Mouse (Mus musculus) hematopoietic stem cell, adult 5-6 weeks (primary cell): ENCODE results near the gene Nepn. TPM values are rescaled to one million over a fixed set of nuclear protein-coding genes. Genes with fewer than 3 reads are reported as not detected.

Experiments
- ATAC-seq, 2 experiments: fragments of 125-278 bp in 1 of 2; replicated peaks in 1 of 2; 2 replicates each; pipeline ENCODE4 v1.8.0; 2016 to 2017; ENCODE audit warnings: inconsistent platforms in 2 of 2, mild to moderate bottlenecking in 2 of 2, moderate number of reproducible peaks in 2 of 2, low read depth in 1 of 2, moderate TSS enrichment in 1 of 2; ENCODE audit not compliant: low FRiP score in 2 of 2, poor library complexity in 2 of 2, severe bottlenecking in 2 of 2, insufficient read depth in 1 of 2, low TSS enrichment in 1 of 2
- total RNA-seq: library from RNA; stranded (forward); fragments of 172-1452, 232-1000 nt; gene quantifications from 2 replicates; pipeline ENCODE4 v1.2.3, GENCODE M21; 2017

The Nepn gene
- total RNA-seq, 1 experiment from 2014 or later: not detected

- ATAC-seq: no peak
Measured at GRCm38 (mm10) chr10:52389438-52389837, 666 bp downstream of the Nepn start.

GRCm38 (mm10) chr10:52391208-52391607 is 2.4 kb downstream of the Nepn start:
- no peak for ATAC-seq

- no peak for ATAC-seq
Measured at GRCm38 (mm10) chr10:52396647-52397046, 7.9 kb downstream of the Nepn start.

GRCm38 (mm10) chr10:52398715-52399114 is 9.9 kb downstream of the Nepn start:
- ATAC-seq: no peak

GRCm38 (mm10) chr10:52399722-52400121 is 10.9 kb downstream of the Nepn start:
- ATAC-seq: no peak

GRCm38 (mm10) chr10:52405160-52405559 is 16.4 kb downstream of the Nepn start:
- ATAC-seq: no peak

GRCm38 (mm10) chr10:52407526-52407925 is 18.8 kb downstream of the Nepn start:
- no peak for ATAC-seq

GRCm38 (mm10) chr10:52415020-52415419 is 26.2 kb downstream of the Nepn start:
- no peak for ATAC-seq

GRCm38 (mm10) chr10:52416458-52416857 is 27.7 kb downstream of the Nepn start:
- ATAC-seq: no peak

- peak; percentile 94 to 96 for ATAC-seq
Measured at GRCm38 (mm10) chr10:52417299-52417997, 28.7 kb downstream of the Nepn start, which contains the start of gene Nus1. Nus1 (plus strand) TSS chr10:52417547.

GRCm38 (mm10) chr10:52417998-52418860 is 29.5 kb downstream of the Nepn start:
- ATAC-seq: peak; percentile 17 to 27

- no peak for ATAC-seq
Measured at GRCm38 (mm10) chr10:52418931-52419330, 30.2 kb downstream of the Nepn start.

GRCm38 (mm10) chr10:52419402-52419801 is 30.6 kb downstream of the Nepn start:
- ATAC-seq: no peak

- no peak for ATAC-seq
Measured at GRCm38 (mm10) chr10:52420526-52420925, 31.8 kb downstream of the Nepn start.

GRCm38 (mm10) chr10:52421716-52422115 is 32.9 kb downstream of the Nepn start:
- no peak for ATAC-seq

- peak; percentile 50 to 61; a peak in 2 of 4 replicates for ATAC-seq
Measured at GRCm38 (mm10) chr10:52423097-52423496, 34.3 kb downstream of the Nepn start.

- no peak for ATAC-seq
Measured at GRCm38 (mm10) chr10:52426314-52426980, 37.7 kb downstream of the Nepn start.
